Mouse (Mus musculus): ENCODE data around the gene Mprip.
A peak's percentile ranks its signal among the peaks of the same experiment; 100 is the strongest.
"Not testable (repeated sequence)": the region's sequence is repeated elsewhere in the genome, so short reads cannot be mapped to it uniquely, and the experiment has no call there.

The Mprip gene

GRCm38 (mm10) chr11:59661005-59661404 is at the start of gene Mprip:
Gene Mprip (plus strand): TSS chr11:59661305.
- DNase-seq (ENCODE audit: low read depth, low spot score), result no peak

GRCm38 (mm10) chr11:59611646-59612045 is 49.5 kb upstream of the Mprip start:
- no peak for DNase-seq (ENCODE audit: low read depth, low spot score)

GRCm38 (mm10) chr11:59614120-59614519 is 47.0 kb upstream of the Mprip start:
- DNase-seq (ENCODE audit: low read depth, low spot score), result peak; percentile 51

DNA sequence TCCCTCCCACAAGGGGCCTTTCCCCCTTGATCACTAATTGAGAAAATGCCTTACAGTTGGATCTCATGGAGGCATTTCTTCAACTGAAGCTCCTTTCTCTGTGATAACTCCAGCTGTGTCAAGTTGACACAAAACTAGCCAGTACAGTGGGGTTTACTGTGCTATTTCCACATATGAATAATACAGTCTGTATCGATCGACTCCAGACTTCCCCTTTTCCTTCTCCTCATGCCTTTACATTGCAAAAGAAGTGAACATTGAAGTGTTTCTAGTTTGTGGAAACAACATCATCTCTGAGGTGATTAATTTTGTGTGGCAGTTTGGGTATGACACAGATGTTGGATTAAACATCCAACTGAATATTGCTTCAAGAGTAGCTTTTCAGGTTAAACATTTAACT is 44.1 kb upstream of the Mprip start:
- DNase-seq (ENCODE audit: low read depth, low spot score), result not testable (repeated sequence)

DNA sequence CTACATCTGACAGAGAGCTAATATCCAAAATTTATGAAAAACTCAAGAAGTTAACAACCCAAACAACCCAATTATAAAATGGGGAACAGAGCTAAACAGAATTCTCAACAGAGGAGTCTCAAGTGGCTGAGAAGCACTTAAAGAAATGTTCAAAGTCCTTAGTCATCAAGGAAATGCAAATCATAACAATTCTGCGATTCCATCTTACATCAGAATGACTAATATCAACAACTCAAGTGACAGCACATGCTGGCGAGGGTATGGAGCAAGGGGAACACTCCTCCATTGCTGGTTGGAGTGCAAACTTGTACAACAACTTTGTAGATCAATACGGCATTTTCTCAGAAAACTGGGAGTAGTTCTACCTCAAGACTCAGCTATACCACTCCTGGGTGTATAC is 38.9 kb upstream of the Mprip start:
- no peak for DNase-seq (ENCODE audit: low read depth, low spot score)

DNA sequence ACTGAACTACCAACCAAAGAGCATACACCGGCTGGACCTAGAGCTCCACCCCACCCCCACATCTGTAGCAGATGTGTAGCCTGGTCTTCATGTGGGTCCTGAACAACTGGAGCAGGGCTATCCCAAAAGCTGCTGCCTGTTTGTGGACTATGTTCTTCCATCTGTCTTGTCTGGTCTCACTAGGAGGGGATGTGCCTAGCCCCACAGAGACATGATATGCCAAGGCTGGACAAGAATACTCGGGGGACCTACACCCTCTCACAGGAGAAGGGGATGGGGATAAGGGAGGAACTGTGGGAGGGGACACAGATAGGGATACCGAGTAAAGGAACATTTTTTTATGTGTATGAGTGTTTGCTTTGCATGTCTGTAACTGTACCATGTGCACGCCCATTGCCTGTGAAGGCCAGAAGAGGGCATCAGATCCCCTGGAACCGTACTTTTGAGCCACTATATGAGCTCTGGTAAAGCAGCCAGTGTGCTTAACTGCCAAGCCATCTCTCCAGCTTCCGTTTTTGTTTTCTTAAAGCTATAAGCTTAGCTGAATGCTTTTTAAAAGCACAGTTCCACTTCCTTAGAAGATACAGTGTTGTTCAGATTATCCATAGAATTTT is 37.0 kb upstream of the Mprip start:
- DNase-seq (ENCODE audit: low read depth, low spot score), result peak; percentile 48

DNA sequence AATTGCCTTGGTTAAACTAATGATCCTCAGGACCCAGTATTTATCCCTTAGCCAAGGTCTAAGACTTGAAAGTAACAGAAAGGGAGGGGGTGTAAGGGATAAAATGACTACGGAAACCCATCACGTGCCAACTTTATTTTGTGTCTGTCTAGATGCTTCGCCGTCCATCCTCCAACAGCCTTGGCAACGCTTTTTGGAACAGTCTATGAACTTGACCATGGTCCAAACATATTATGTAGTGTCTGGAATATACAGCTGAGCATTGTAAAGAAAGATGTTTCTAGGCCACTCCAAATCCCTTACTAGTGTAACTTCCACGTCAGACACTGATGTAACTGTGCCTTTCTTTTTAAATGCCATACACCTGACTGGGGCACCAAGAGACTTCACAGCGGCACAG is 34.9 kb upstream of the Mprip start:
- no peak for DNase-seq (ENCODE audit: low read depth, low spot score)

- no peak for DNase-seq (ENCODE audit: low read depth, low spot score)
Observed at GRCm38 (mm10) chr11:59628177-59628576, 32.9 kb upstream of the Mprip start.

DNA sequence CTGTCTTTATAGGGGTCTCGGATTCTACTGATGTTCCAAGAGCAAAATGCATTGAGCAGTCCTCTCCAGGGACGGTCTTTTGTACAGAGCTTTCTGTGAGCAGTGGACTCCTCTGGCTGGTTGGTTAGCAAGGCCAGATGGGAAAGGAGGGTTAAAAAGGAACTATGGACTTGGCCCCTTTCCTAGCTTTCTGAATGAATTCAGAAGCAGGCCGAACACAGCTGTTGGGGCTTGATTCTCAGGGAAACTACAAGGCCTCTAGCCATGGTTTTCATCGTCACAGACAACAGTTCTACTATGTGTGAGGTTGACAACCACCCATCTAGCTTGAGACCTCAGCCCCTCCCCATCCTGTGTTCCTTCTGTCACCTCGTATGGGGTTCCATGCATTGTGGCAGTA is 31.2 kb upstream of the Mprip start:
- DNase-seq (ENCODE audit: low read depth, low spot score), result no peak

- DNase-seq (ENCODE audit: low read depth, low spot score), result no peak
Observed at GRCm38 (mm10) chr11:59631980-59632379, 29.1 kb upstream of the Mprip start.

GRCm38 (mm10) chr11:59633037-59633436 is 28.1 kb upstream of the Mprip start:
- peak; percentile 78 for DNase-seq (ENCODE audit: low read depth, low spot score)

GRCm38 (mm10) chr11:59634001-59634660 is 27.0 kb upstream of the Mprip start:
- DNase-seq (ENCODE audit: low read depth, low spot score), result no peak

GRCm38 (mm10) chr11:59635251-59635795 is 25.8 kb upstream of the Mprip start:
- no peak for DNase-seq (ENCODE audit: low read depth, low spot score)

DNA sequence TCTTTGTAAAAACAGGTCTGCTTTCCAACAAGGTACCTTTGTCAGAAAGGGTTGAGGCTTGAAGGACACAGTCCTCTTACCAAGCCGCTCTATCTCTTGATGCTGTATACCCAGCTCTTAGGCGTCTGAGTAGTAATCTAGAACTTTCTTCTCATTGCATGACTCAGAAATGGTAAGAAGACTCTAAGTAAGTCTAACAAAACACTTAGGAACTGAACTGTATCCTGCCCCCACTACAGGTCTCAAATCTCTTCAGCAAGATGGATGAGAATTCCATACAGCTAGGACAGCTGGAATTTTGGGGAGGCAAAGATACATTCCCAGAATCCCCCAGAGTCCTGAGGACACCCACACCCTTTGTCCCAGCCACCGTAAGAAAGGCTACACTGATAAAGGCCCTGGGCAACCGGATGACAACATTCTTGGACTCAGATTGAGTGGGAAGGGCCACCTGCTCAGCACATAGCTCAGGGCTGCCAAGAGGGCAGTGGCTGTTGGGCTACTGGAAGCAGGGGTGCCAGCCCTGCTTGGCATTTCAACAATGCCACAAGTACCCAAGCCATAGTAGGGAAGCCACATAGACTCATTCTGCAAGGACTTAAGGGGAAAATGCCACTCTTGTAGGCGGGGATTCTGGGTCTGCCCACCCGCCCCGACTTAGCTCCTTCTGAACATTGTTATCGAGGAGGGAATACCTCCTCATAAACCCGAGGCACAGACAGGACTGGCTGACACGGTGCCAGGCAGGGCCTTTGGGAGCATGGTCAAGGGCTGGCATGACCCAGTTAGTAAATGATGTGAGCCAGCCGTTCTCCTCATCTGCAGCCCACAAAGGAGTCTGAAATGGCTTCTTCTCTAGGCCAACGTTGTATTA is 25.0 kb upstream of the Mprip start:
- DNase-seq (ENCODE audit: low read depth, low spot score), result no peak

DNA sequence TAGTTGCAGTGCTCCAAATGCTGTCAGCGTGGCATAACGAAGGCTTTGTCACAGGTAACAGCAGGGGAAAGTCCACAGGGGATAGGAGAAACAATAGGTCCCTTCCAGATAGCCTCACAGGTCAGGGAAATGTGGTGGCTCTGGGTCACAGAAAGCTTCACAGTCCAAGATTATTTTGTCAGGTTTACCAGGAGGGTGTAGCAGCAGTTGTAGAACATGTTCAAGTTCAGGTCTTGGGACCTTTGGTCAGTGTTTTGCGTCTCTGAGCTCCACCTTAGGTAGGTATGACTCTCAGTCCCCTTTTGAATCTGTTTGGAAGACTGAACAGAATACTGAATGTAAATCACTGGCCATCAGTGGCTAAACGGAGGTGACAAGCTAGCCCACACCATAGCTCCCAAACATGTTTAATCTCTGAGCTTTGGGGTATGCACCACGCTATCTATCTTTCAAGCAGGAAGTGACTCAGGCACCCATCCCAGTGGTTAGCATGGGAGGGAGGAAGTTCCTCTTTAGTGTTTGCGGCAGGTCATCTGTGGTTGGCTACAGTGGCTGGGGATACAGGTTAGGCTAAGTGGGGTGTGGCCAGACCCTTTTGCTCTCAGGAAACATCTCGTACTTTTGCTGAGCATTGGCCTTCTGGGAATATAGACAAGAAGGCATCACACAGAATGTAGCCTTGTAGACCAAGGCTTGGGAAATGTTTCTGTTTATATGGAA is 24.2 kb upstream of the Mprip start:
- no peak for DNase-seq (ENCODE audit: low read depth, low spot score)

GRCm38 (mm10) chr11:59639957-59640643 is 21.0 kb upstream of the Mprip start:
- DNase-seq (ENCODE audit: low read depth, low spot score), result no peak

DNA sequence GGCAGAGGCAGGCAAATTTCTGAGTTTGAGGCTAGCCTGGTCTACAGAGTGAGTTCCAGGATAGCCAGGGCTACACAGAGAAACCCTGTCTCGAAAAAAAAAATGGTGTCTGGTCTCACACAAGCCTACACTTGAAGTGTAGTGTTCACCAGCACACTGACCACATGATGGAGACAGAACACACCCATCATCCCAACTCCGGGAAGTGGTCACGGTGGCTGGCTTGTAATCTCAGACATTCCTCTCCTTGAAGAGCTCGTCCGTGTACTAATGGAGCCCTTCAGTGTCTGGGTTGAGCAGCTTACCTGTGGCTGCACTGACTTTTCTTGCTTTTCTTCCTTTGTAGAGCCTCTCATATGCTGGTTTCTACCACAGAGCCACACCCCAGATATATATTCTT is 19.9 kb upstream of the Mprip start:
- DNase-seq (ENCODE audit: low read depth, low spot score), result no peak

DNA sequence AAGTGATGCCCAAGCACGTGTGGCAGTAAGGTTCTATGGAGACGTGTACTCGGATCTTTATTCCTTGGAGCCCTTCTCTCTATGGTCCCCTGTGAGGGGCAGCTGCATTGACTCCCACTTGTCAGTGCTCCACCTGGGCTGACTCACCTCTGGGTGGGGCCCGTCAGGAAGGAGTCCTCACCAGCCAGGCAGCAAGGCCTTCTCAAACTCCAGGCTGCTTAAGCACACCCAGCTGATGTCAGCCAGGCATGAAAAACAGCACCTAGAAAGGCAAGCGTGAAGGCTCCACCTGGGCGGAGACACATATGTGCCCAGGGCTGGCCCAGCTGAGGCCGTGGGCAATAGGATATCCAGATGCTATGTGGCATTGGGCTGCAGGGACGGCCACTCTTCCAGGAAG is 18.7 kb upstream of the Mprip start:
- no peak for DNase-seq (ENCODE audit: low read depth, low spot score)

DNA sequence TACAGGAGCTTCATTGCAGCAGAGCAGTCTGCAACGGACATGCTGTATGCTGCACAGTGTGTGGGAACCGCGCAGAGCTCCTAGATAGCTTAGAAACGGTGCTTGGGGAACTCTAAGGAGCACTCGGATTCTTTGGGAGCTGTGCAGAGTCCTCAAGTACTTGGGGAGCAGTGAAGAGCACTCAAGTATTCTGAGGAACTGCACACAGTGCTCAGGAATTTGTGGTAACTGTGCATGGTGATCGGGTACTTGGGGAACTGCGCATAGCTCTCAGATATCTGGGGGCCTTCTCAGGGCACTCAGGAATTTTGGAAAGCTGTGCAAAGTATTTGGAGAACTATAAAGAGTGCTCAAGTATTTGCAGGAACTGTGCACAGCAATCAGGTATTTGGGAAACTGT is 16.1 kb upstream of the Mprip start:
- no peak for DNase-seq (ENCODE audit: low read depth, low spot score)

DNA sequence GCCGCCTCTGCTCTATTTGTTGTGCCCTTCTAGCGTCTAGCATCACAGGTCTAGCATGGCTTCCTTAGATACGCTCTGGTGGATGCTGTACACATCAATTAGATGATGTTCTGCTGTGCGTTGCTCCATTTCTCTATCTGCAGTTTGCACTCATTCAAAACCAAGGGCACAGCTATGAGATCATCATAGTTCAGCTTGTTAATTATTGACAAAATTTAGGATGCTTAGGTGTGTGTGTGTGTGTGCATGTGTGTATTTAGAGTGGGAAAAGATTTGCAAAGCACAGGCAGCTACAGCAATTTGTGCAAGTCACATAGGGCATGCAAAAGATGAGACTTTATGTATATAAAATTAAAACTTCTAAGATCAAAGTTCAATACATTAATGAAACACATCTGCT is 12.0 kb upstream of the Mprip start:
- no peak for DNase-seq (ENCODE audit: low read depth, low spot score)

- DNase-seq (ENCODE audit: low read depth, low spot score), result no peak
Observed at GRCm38 (mm10) chr11:59653003-59653402, 8.1 kb upstream of the Mprip start.
